Mouse (Mus musculus) brain, embryonic 18.5 days (tissue): Measurements from ENCODE around the gene Fam129b.

Experiments
- DNase-seq: peaks from one replicate; pipeline ENCODE4 v3.0.0-alpha.2; 2012; ENCODE audit warnings: low read depth, low spot score

Fam129b gene

DNA sequence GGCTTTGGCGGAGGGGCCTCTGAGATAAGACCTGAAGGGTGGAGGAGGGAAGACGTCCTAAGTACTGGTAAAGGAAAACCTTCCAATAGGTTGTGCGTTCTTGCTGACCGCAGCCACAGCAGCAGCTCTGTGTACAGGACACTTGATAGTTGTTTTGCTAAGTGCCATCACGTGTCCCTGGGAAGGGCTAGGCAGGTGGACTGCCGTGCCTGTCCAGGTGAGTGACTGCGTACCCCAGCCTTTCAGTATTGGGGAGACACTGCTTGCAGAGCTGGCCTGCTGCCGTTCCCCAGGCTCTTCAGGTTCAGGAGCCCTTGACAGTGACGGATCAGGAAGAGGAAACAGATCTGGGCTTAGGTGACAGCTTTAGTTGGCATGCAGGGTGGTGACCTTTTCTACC lies 15.4 kb downstream of the Fam129b start:
- no peak for DNase-seq

GRCm38 (mm10) chr2:32892490-32892889 lies 16.6 kb downstream of the Fam129b start:
- DNase-seq, result no peak

DNA sequence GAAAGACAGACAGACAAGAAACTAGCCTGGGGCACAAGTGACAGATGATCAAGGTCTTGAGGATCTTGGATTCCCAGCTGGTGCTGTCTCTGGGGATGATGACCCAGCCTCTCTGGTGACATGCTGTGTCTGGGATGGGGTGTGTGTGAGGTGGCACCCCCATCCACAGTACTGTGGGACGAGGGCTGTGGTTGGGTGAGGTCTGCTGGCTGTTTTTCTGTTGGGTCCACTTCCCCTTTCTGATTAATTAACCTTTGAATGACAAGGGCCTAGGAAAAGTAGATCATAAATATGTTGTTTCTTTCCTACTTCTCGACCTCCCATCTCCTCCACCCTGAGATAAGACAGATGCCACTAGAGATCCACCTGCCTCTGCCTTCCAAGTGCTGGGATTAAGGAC lies 18.2 kb downstream of the Fam129b start:
- no peak for DNase-seq

DNA sequence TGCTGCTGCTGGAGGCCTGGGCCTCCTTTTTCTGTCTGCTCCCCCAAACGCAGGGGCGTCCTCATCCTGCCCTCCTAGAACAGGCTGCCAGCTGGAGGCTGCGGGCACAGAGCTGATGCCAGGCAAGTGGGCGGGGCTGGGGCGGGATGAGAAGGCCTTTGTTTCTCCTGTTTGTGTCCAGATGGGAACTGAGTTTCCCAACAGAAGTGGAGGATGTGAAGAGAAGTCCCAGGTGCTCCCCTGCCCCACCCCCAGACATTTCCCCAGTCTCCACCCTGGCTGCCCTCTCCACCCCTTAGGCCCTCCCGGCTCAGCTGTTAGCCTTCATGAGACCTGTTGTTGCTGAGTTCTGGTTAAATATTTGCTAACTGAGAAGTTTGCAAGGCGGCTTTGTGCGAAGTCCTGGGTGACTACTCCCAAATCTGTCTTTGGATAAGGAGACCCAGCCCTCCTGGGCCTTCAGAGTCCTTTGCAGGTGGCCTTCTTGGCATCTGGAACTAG lies 19.7 kb downstream of the Fam129b start:
- DNase-seq, result no peak

DNA sequence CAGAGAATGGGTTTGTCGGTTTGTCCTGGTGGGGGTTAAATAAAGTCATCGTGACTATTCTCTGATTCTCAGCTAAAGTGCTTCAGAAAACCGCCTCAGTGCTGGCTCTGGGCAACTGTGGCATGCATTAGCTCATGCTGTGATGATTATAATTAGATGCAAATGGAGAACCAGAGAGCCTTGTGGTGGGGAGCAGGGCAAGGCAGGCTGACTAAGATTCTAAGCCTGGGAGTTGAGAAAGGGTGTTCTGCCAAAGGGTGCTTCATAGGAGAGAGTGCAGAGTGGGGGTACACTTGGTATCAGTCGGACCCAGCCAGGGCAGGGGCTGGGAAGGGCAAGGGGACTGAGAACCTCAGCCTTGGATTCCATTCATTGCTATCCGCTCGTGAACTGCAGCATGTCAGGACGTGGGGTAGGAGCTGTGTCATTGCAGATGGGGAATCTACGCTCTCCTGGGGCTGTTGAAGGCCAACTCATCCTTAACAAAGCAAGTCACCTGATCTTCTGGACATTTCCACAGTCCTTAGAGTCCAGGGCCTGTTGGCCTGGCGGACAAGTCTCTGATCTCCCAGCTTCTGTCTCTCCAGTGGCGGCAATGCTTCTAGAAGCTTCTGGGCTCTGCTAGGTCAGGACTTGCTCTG lies 20.7 kb downstream of the Fam129b start:
- no peak for DNase-seq

GRCm38 (mm10) chr2:32898983-32899382 lies 23.1 kb downstream of the Fam129b start:
- no peak for DNase-seq

DNA sequence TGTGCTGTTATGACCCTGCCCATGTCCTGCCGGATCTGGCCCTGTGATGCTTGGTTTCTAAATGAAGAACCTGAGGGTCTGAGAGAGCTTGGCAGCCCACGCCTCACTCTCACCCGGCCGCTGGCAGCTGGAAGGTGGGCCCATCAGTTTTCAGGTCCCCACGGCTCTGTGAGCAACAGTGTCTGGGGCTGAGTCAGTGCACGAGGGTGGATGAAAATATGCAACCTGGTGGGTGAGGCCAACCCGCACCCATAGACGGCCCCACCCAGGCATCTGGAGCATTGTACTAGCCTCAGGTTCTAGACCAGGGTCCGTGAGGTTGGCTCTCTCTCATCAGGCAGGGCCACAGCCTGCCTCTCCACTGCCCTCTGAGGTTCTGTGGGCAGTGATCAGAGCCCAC lies 26.2 kb downstream of the Fam129b start:
- no peak for DNase-seq

GRCm38 (mm10) chr2:32903470-32903869 lies 27.6 kb downstream of the Fam129b start:
- DNase-seq, result no peak

- DNase-seq, result no peak
These were observed 28.7 kb downstream of the Fam129b start for GRCm38 (mm10) chr2:32904637-32905036.

DNA sequence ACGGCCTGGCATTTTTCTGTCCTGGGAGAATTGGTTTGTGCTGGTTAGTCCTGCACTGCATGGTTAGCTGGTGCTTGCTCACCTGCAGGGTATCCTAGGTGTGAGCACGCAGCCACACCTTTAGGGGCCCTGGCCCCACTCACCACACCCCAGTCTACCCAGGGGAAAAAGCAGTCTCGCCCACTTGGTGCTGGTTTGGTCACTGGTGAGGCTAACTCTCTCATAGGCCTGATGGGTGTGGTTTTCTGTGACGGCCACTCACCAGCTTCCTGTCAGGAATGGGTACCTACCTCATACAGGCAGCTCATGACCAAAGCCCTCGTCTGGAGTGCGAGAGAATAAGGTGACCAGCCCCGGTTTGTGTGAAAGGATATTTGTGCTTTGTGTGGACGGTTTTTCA lies 29.4 kb downstream of the Fam129b start:
- no peak for DNase-seq

DNA sequence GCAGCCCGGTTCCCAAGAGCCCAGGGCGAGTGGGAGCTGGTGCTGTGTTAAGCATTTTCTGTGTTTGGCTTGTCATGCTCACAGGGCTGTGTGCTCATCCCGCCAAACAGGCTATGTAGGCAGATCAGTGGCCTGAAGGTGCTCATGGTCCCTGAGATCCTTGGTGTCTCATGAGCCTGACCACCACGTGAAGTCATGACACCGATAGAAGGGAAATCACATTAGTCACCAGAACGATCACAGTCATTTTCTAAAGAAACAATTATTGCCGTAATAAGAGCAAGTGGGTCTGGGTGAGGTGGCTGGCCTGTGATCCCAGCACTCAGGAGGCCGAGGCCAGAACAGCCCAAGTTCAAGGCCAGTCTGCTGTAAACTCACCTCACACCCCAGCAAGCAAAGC lies 31.5 kb downstream of the Fam129b start:
- no peak for DNase-seq

DNA sequence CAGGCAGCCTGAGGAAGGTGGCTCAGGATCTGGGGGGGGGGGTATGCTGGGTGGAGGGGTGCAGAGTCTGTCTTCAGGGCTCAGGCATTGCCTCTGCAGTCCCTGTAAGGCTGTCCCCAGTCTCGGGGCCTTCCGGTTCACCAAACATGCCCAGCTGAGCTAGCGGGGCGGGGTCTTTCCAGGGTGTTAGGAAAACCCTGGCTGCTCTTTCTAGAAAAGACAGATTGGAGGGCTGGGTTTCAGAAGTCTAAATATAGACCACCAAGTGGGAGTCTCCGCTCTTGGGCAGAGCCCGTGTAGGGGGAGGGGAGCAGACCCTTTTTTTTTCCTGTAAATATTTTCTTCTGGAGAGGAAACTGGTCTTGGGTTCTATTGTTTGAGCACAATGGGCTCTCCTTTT lies 32.4 kb downstream of the Fam129b start:
- DNase-seq, result peak; percentile 65

GRCm38 (mm10) chr2:32908796-32909195 lies 32.9 kb downstream of the Fam129b start:
- no peak for DNase-seq

GRCm38 (mm10) chr2:32911639-32912182 lies 35.8 kb downstream of the Fam129b start:
- no peak for DNase-seq

DNA sequence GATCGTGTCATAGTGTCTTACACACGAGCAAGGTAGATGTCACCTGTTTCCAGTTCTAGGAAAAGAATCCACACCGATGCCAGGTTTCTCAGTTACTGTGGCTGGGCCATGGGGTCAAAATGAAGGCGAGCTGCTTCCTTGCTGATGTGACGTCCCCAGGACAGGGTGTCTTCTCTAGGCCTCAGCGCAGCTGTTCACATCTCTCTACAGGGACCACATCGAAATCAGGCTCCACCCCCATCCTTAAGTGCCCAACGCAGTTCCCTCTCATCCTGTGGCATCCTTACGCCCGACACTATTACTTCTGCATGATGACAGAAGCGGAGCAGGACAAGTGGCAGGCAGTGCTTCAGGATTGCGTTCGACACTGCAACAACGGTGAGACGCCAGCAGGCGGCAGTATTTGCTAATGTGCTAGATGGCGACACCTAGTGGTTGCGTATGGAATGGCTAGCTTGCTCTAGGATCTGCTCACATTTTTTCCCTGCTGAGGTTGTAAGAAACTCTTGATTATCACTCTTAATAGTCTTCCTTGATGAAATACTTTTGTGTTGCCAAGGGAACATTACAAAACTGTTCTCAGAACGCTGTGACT lies 36.4 kb downstream of the Fam129b start:
- DNase-seq, result peak; percentile 59

DNA sequence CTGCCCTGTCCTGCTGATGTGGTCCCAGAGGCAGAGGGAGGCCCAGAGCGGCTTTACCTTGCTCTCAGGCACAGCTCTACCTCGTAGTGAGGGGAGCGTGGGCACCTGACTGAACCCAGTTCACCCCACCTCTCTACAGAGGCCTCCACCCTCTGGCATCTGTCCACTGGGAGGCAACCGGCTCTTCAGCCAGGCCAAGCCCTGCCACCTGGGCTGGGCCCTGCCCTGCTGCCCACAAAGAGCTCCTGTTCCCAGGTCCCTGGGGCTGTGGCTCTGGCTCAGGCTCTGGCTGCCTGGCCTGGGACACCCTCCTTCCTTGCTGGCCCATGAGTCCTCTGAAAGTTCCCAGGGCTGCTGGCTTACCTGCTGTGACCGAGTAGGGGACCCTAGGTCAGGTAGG lies 38.4 kb downstream of the Fam129b start:
- no peak for DNase-seq

DNA sequence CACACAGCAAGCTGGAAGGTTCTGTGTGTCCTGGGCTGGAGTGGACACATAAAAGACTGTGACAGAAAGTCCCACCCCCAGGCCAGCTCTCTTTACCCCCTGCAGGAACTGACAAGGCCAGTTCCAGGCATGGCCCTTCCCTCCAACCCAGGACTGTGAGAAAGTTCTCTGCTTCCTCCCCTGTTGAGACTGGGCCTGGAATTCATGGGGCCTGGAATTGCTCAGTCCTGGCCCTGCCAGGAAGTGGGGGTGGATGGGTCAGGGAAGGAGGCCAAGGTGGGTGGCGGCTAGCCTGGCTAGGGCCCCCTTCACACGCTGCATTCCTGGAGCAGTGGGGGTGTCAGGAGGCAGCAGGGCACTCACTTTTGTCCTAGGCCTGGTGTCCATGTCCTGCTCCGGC lies 39.0 kb downstream of the Fam129b start:
- DNase-seq, result no peak

DNA sequence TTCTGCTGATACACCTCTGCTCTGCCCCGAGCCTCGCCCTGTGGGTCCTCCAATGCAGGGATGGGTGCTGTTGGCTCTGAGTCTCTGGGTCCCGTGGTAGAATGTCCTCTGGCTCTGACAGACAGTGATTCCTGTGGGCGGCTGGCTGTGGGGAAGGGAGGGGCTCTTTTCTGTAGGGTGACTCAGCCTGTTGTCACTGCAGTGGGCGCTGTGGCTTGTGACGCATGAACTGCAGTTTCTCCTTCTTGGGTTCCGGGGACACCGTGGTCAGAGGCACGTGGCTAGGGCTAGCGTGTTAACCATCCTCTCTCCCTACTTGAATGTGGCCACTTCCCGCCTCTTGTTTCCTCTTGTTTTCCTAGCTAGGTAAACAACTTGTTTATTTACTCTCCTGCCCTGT lies 41.6 kb downstream of the Fam129b start:
- no peak for DNase-seq

- DNase-seq, result no peak
These were observed 42.5 kb downstream of the Fam129b start for GRCm38 (mm10) chr2:32918391-32918790.

- DNase-seq, result no peak
These were observed 45.3 kb downstream of the Fam129b start for GRCm38 (mm10) chr2:32921235-32921634.

GRCm38 (mm10) chr2:32921801-32922380 lies 46.0 kb downstream of the Fam129b start:
- DNase-seq, result no peak

GRCm38 (mm10) chr2:32922564-32922963 lies 46.6 kb downstream of the Fam129b start:
- no peak for DNase-seq
